Mouse (Mus musculus) heart, adult 8-10 months (tissue): ENCODE results near the gene 4930596D02Rik. TPM values are rescaled to one million over a fixed set of nuclear protein-coding genes. Genes with fewer than 3 reads are reported as not detected.

Experiments used
- DNase-seq: peaks from one replicate; pipeline ENCODE4 v3.0.0; 2022; ENCODE audit warnings: low spot score
- total RNA-seq, 4 experiments: library from RNA; stranded (reverse); gene quantifications; 2 replicates each; pipeline ENCODE4 v1.2.4; 2022

The 4930596D02Rik gene
- total RNA-seq = not detected

- DNase-seq = no peak
These were observed at the start of gene 4930596D02Rik for GRCm38 (mm10) chr14:35811878-35812277. 4930596D02Rik (minus strand) TSS chr14:35811978.

- DNase-seq = peak; percentile 41
These were observed 41.5 kb upstream of the 4930596D02Rik start for GRCm38 (mm10) chr14:35853254-35853653.

GRCm38 (mm10) chr14:35845271-35845670 is 33.5 kb upstream of the 4930596D02Rik start:
- no peak for DNase-seq

GRCm38 (mm10) chr14:35842111-35842721 is 30.4 kb upstream of the 4930596D02Rik start:
- no peak for DNase-seq

GRCm38 (mm10) chr14:35792656-35793213 is 19.0 kb downstream of the 4930596D02Rik start:
- no peak for DNase-seq

DNA sequence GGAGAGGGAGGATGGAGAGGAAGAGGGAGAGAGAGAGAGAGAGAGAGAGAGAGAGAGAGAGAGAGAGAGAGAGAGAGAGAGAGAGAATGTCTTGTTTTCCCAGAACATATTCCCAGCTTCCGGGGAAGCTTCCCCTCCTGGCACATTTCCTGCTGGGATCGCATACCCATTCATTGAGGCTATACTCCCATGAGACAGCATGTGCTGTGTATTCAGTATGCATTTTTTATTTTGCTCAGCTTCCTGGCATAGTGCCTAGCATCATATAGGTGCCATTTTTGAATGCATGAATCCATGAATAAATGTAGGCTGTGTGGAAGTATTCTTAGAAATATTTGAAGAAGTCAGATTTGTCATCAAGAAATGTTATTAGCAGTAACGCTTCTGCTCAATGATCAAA is 31.7 kb downstream of the 4930596D02Rik start:
- DNase-seq = no peak

DNA sequence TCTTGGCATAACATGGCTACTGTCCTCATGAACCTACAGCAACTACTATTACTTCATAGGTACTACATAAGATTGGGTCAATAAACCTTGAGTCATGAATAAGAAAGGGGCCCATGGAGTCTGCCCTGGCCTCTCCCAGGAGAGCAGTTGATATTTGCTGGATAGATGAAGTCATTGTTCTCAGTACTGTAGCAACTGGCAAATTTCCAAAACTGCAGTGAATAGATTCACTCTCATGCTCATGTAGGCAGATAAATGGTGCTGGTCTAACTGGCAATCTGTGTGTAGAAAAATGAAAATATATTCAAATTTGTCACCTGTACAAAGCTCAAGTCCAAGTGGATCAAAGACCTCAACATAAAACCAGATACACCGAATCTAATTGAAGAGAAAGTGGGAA is 38.5 kb downstream of the 4930596D02Rik start:
- DNase-seq = no peak
